In genomic region chr2:73910571-73911174, GRCm38 (mm10) we compare ENCODE assay signal across 8 mouse cellular contexts. TPM values are rescaled to one million over a fixed set of nuclear protein-coding genes. Genes with fewer than 3 reads are reported as not detected.
DNase-seq lines count a peak whose midpoint lies in the region; ATAC-seq and TF ChIP-seq lines count a peak whose summit lies in the region.

No protein-coding gene starts in this region.

- ATAC-seq in hindbrain, embryonic 14.5 days (ENCODE audit: low FRiP score) = peak; percentile 65
- peak; percentile 54 for ATAC-seq in megakaryocyte, adult 5-6 weeks (ENCODE audit: poor library complexity, severe bottlenecking)

- DNase-seq in R1 (ENCODE audit: low read depth, low spot score) = peak; percentile 73
- peak; percentile 68 to 78 for DNase-seq in cerebellum, postnatal 25 days
- peak; percentile 31 to 32 for DNase-seq in frontal cortex, postnatal 36 days (ENCODE audit: low spot score in 2 of 2)
- DNase-seq in hindbrain, embryonic 14.5 days (ENCODE audit: low spot score) = no peak
- peak; percentile 42 to 43 for DNase-seq in left cerebral cortex, adult 2 months (ENCODE audit: extremely low spot score in 1 of 2, low spot score in 2 of 2)
- peak; percentile 63 to 70 for DNase-seq in right cerebral cortex, postnatal 10 days (ENCODE audit: low spot score in 2 of 2)
- DNase-seq in urinary bladder, postnatal 36 days (ENCODE audit: low spot score in 2 of 2) = peak; percentile 19 to 54

- no peak for TF ChIP-seq CTCF in left cerebral cortex, adult 2 months (IDR thresholded peaks at IDR 0.05)

- H3K9ac ChIP-seq in hindbrain, embryonic 14.5 days = peak overlapping the region; percentile 100

- H3K27ac ChIP-seq in hindbrain, embryonic 14.5 days = peak overlapping the region; percentile 92
- H3K27ac ChIP-seq in left cerebral cortex, adult 2 months = peak overlapping the region; percentile 98

- peaks cover 37% of the 10 kb centered on the region for H3K36me3 ChIP-seq in hindbrain, embryonic 14.5 days (replicated peaks; ENCODE audit: control insufficient read depth, insufficient read depth)

- H3K4me1 ChIP-seq in hindbrain, embryonic 14.5 days (replicated peaks; ENCODE audit: control insufficient read depth, insufficient read depth, low read length) = peaks cover 14% of the 10 kb centered on the region

- WGBS in hindbrain, embryonic 14.5 days = 1% methylated on average over 49 of the region's 50 CpGs

- H3K4me2 ChIP-seq in hindbrain, embryonic 14.5 days (replicated peaks) = peak overlapping the region; percentile 74

- H3K4me3 ChIP-seq in hindbrain, embryonic 14.5 days (replicated peaks; ENCODE audit: low read length) = peak overlapping the region; percentile 99
- peak overlapping the region; percentile 93 for H3K4me3 ChIP-seq in left cerebral cortex, adult 2 months

- no peaks in the 10 kb centered on the region for H3K27me3 ChIP-seq in hindbrain, embryonic 14.5 days (ENCODE audit: control insufficient read depth, insufficient read depth, low read length)

- intact Hi-C loops in left cerebral cortex, adult 2 months (cut with DNase I) = loop anchor here (1.0 kb wide), 1 partner anchor 18 kb away; the partner anchor contains the start of gene Atf2

- H3K9me3 ChIP-seq in hindbrain, embryonic 14.5 days (ENCODE audit: control insufficient read depth, low read length) = no peaks in the 10 kb centered on the region

RNA-seq across cellular contexts. Expression of gene Atp5g3, which starts 0.5 kb away (rescaled TPM):
- polyA plus RNA-seq in hindbrain, embryonic 14.5 days (2014; fragmentation: Nextera tagmentation; extraction: Ambion mirVana) = 1,179 and 1,295 TPM in 2 replicates
- total RNA-seq in left cerebral cortex, adult 2 months (2021) = 100 to 1,000 TPM; 473 to 508 TPM
- total RNA-seq in megakaryocyte, adult 5-6 weeks (2015) = 592 and 616 TPM in 2 replicates
- 102 and 104 TPM in 2 replicates for total RNA-seq in megakaryocyte, adult 5-6 weeks (2017)

RNA-seq across cellular contexts. Expression of gene Atf2, which starts 18.2 kb away (rescaled TPM):
- polyA plus RNA-seq in hindbrain, embryonic 14.5 days (2014; fragmentation: Nextera tagmentation; extraction: Ambion mirVana) = 109 and 112 TPM in 2 replicates
- 100 to 1,000 TPM; 163 to 167 TPM for total RNA-seq in left cerebral cortex, adult 2 months (2021)
- 79.4 and 91.9 TPM in 2 replicates for total RNA-seq in megakaryocyte, adult 5-6 weeks (2015)
- 42.1 and 42.3 TPM in 2 replicates for total RNA-seq in megakaryocyte, adult 5-6 weeks (2017)
